Mouse (Mus musculus): ENCODE measurements around the gene BC147527. TPM values are rescaled to one million over a fixed set of nuclear protein-coding genes. Genes with fewer than 3 reads are reported as not detected.

The BC147527 gene
- 0.11 and 0.17 TPM in 2 replicates for polyA plus RNA-seq (2012; rRNA removed)

DNA sequence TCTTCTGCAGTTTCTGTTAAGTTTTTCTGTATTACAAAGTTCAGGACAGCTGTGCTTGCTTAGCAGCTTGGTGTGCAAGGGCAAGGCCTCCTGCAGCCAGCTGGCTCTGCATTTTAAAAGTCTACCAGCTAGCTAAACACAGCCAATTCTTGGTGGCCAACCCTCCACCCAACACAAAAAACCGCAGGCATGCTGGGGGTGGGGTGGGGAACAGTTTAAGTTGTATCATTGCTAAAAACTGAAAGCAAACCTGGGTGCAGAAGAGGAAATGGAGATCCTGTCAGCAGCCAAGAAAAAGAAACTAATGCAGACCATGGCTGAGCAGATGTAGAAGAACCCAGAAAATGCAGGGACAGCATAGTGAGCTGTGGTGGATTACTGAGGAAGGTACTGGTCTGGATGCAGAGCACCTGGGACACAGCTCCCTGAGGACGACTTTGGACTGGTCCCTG, at the start of gene BC147527:
BC147527 (plus strand) TSS at position 402 of the 452 bp plus-strand sequence.

DNA sequence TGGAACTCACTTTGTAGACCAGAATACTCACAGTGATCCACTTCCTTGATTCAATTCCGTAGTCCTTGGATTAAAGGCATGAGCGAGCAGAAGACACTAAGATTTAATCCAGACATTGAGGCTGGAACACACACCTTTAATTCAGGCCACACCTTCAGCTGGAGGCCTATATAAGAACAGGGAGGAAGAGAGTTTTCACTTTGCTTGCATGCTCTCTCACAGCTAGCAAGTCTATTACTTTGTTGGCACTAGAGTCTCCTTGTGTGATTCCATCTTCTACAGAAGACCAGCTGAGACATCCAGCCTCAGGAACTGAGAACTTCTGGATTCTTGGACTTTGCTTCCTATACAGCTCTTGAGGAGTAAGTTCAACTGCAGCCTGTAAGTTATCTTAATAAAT, 37.3 kb upstream of the BC147527 start, which contains the start of gene AF067061:
AF067061 (plus strand) TSS at position 245 of the 400 bp plus-strand sequence.

GRCm38 (mm10) chr13:120316578-120316977, 16.4 kb downstream of the BC147527 start, which contains the start of gene Tcstv3:
Gene Tcstv3, plus strand, starts transcription at chr13:120316878.

Other genes with a start within 250 kb of the BC147527 start
- 0.06 TPM in 2 replicates for gene Gm21188, start 248.2 kb upstream of the BC147527 start, polyA plus RNA-seq (2012; rRNA removed)
- gene Gm20767, start 160.1 kb upstream of the BC147527 start, polyA plus RNA-seq (2012; rRNA removed): not detected in 2 replicates
- gene Gm21818, start 128.0 kb upstream of the BC147527 start, polyA plus RNA-seq (2012; rRNA removed): not detected in 2 replicates
- not detected in 2 replicates for gene Gm21762, start 84.4 kb upstream of the BC147527 start, polyA plus RNA-seq (2012; rRNA removed)
- gene Gm21731, start 61.3 kb upstream of the BC147527 start, polyA plus RNA-seq (2012; rRNA removed): not detected in 2 replicates
- gene AF067061, start 37.3 kb upstream of the BC147527 start, polyA plus RNA-seq (2012; rRNA removed): not detected in 2 replicates
- not detected in 2 replicates for gene Tcstv3, start 16.5 kb downstream of the BC147527 start, polyA plus RNA-seq (2012; rRNA removed)